Mouse (Mus musculus): ENCODE results near the gene Irx2.

- no peak for TF ChIP-seq MAFK (IDR thresholded peaks at IDR 0.05; ENCODE audit: insufficient read depth, low read depth, low read length)
- TF ChIP-seq HCFC1 (IDR thresholded peaks at IDR 0.05; ENCODE audit: borderline replicate concordance, insufficient read depth, low read length) = no peak
- no peak for TF ChIP-seq ZC3H11A (IDR thresholded peaks at IDR 0.05; ENCODE audit: borderline replicate concordance, low read depth, low read length)
- TF ChIP-seq CHD2 (IDR thresholded peaks at IDR 0.05; ENCODE audit: low read depth, low read length) = no peak
These were observed 463 bp downstream of the Irx2 start for GRCm38 (mm10) chr13:72628935-72629631.
